Mouse (Mus musculus) midbrain, embryonic 15.5 days (tissue): ENCODE measurements at regions not wholly inside any gene's neighbourhood (a gene's known extent, or its start where the extent isn't known, plus 50 kb on each side); places are given as distances from the start of the nearest gene placed in this dataset.
A peak's percentile ranks its signal among the peaks of the same experiment; 100 is the strongest.

Experiments
- ATAC-seq: fragments of 200-750 bp; cut with Nextera tagmentation; replicated peaks from 2 replicates; pipeline ENCODE4 v1.8.0; 2017; ENCODE audit warnings: moderate TSS enrichment
- H3K27ac ChIP-seq: fragments of 300-500 bp; sonication (generic); 2 replicates; pipeline ENCODE4 v1.5.1; 2015; ENCODE audit warnings: mild to moderate bottlenecking, inconsistent platforms
- H3K27me3 ChIP-seq: fragments of 300-500 bp; sonication (generic); replicated peaks from 2 replicates; pipeline ENCODE4 v1.6.1; 2015; ENCODE audit warnings: inconsistent platforms
- H3K36me3 ChIP-seq: fragments of 300-500 bp; sonication (generic); replicated peaks from 2 replicates; pipeline ENCODE4 v1.6.1; 2015; ENCODE audit warnings: inconsistent platforms
- H3K4me1 ChIP-seq: fragments of 300-500 bp; sonication (generic); 2 replicates; pipeline ENCODE4 v1.6.1; 2015; ENCODE audit warnings: inconsistent platforms
- H3K4me2 ChIP-seq: fragments of 300-500 bp; sonication (generic); 2 replicates; pipeline ENCODE4 v1.6.1; 2015; ENCODE audit warnings: inconsistent platforms, mild to moderate bottlenecking, moderate library complexity
- H3K4me3 ChIP-seq: fragments of 300-500 bp; sonication (generic); 2 replicates; pipeline ENCODE4 v1.5.1; 2015; ENCODE audit warnings: mild to moderate bottlenecking, inconsistent platforms
- H3K9ac ChIP-seq: fragments of 300-500 bp; sonication (generic); 2 replicates; pipeline ENCODE4 v1.6.1; 2015; ENCODE audit warnings: mild to moderate bottlenecking, inconsistent platforms
- H3K9me3 ChIP-seq: fragments of 300-500 bp; sonication (generic); 2 replicates; pipeline ENCODE4 v1.6.1; 2016; ENCODE audit warnings: inconsistent platforms
- WGBS: fragments of 180-500 bp; shearing (Covaris S2); methylation state at CpG from one replicate; pipeline ENCODE4 v1.1.7; 2015; ENCODE audit warnings: mixed read lengths; 5-methylcytosine and 5-hydroxymethylcytosine counted together

- ATAC-seq, result no peak
- H3K4me3 ChIP-seq, result no peak overlapping the region
- H3K27me3 ChIP-seq, result no peaks in the 10 kb centered on the region
Measured at GRCm38 (mm10) chr12:26128851-26129250, 286.2 kb downstream of the Rnf144a start.

DNA sequence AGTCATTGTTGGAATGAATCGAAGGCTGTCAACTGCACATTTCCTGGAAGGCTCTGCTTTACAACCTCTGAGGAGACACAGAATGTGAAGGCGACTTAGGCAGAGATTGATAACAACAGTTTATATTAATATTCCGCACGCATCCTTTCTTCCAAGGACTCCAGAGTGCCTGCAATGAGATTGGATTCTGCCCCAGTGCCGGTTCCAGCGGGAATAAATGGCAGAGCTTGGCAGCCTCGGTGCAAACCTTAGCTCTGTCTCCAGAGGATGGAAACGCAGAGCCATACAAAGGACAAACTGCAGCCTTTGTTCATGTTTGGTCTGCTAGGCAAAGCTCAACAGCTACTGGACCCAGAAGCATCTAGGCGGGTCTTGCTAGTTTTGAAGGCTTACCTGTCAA, 288.8 kb downstream of the Rnf144a start:
- Histone ChIP-seq H3K27me3 (no peaks in the 10 kb centered on the region), H3K4me3 (no peak overlapping the region), H3K27ac (peak overlapping the region; percentile 17; the same call in 1 of the 2 replicates), H3K9me3 (no peaks in the 10 kb centered on the region), H3K4me2 (no peak overlapping the region), H3K4me1 (peaks cover 6% of the 10 kb centered on the region; the same call in 1 of the 2 replicates), H3K9ac (no peak overlapping the region), H3K36me3 (no peaks in the 10 kb centered on the region)
- 65% methylated on average over 9 of the region's 9 CpGs for WGBS
- 0 out of 2 replicates have a peak, but pooled peaks have one; percentile 42 for ATAC-seq

More at GRCm38 (mm10) chr12:26128851-26129250, 286.2 kb downstream of the Rnf144a start:
- Histone ChIP-seq H3K9me3 (no peaks in the 10 kb centered on the region), H3K4me2 (no peak overlapping the region), H3K27ac (no peak overlapping the region), H3K9ac (no peak overlapping the region), H3K36me3 (no peaks in the 10 kb centered on the region), H3K4me1 (peaks cover 6% of the 10 kb centered on the region; the same call in 1 of the 2 replicates)

DNA sequence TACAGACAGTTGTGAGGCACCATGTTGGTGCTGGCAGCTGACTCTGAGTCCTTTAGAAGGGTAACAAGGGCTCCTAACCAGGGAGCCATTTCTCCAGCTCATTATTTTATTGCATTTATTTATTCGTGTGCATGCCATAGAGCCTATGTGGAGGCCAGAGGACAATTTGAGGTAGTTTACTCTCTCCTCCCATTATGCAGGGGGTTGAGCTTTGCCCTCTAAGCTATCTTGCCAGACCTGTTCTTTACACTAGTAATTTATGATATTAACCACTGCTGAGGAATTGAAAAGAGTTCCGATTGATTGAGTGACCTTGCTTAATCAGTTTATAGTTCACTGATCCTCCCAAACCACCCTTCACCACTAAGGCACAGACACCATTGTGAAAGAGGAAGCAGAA, 290.8 kb downstream of the Rnf144a start:
- H3K27ac ChIP-seq, result no peak overlapping the region
- 92% methylated on average over 2 of the region's 2 CpGs for WGBS
- peaks cover 6% of the 10 kb centered on the region; the same call in 1 of the 2 replicates for H3K4me1 ChIP-seq
- H3K27me3 ChIP-seq, result no peaks in the 10 kb centered on the region
- H3K4me2 ChIP-seq, result no peak overlapping the region
- H3K4me3 ChIP-seq, result no peak overlapping the region
- no peak overlapping the region for H3K9ac ChIP-seq
- no peak for ATAC-seq
- no peaks in the 10 kb centered on the region for H3K36me3 ChIP-seq
- H3K9me3 ChIP-seq, result no peaks in the 10 kb centered on the region

GRCm38 (mm10) chr12:26115339-26115912, 299.6 kb downstream of the Rnf144a start:
- Histone ChIP-seq H3K4me1 (peaks cover 3% of the 10 kb centered on the region), H3K27me3 (no peaks in the 10 kb centered on the region), H3K27ac (peak overlapping the region; percentile 76), H3K36me3 (no peaks in the 10 kb centered on the region), H3K9me3 (no peaks in the 10 kb centered on the region), H3K9ac (no peak overlapping the region), H3K4me3 (no peak overlapping the region), H3K4me2 (no peak overlapping the region)
- ATAC-seq, result peak; percentile 42; the same call in 1 of the 2 replicates
- WGBS, result 30% methylated on average over 9 of the region's 9 CpGs

- Histone ChIP-seq H3K4me1 (peaks cover 3% of the 10 kb centered on the region), H3K9ac (no peak overlapping the region), H3K9me3 (no peaks in the 10 kb centered on the region), H3K4me3 (no peak overlapping the region), H3K36me3 (no peaks in the 10 kb centered on the region), H3K4me2 (no peak overlapping the region), H3K27ac (no peak overlapping the region), H3K27me3 (no peaks in the 10 kb centered on the region)
- ATAC-seq, result peak; percentile 73
- WGBS, result 59% methylated on average over 8 of the region's 8 CpGs
Measured at GRCm38 (mm10) chr12:26112166-26113019, 302.7 kb downstream of the Rnf144a start.

- Histone ChIP-seq H3K9ac (no peak overlapping the region), H3K36me3 (no peaks in the 10 kb centered on the region), H3K9me3 (no peaks in the 10 kb centered on the region), H3K4me3 (no peak overlapping the region), H3K4me1 (no peaks in the 10 kb centered on the region; the same call in 1 of the 2 replicates), H3K27me3 (no peaks in the 10 kb centered on the region), H3K4me2 (no peak overlapping the region), H3K27ac (no peak overlapping the region)
- ATAC-seq, result no peak
- 90% methylated on average over 6 of the region's 6 CpGs for WGBS
Measured at GRCm38 (mm10) chr12:26109866-26110265, 305.2 kb downstream of the Rnf144a start.

DNA sequence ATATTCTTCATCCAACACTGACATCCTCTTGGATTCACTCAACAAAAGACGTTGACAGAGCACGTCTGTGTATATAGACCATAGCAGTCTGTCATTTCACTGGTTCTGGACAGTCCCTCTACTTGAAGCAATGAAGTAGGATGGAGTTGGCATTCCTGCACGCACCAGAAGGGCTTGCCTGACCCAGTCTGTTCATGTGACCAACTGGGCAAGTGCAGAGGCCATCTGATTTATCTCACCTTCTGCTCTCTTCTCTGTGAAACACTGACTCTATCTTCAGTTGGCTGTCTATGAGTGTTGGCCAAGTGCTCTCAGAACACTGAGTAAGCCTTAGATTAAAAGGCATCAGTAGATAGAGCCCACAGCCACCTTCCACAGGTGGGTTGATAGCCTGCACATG, 310.7 kb downstream of the Rnf144a start:
- no peaks in the 10 kb centered on the region for H3K27me3 ChIP-seq
- no peak overlapping the region for H3K27ac ChIP-seq
- H3K4me3 ChIP-seq, result no peak overlapping the region
- no peaks in the 10 kb centered on the region for H3K9me3 ChIP-seq
- no peak for ATAC-seq
- no peak overlapping the region for H3K9ac ChIP-seq
- H3K4me1 ChIP-seq, result no peaks in the 10 kb centered on the region
- 87% methylated on average over 3 of the region's 3 CpGs for WGBS
- H3K4me2 ChIP-seq, result no peak overlapping the region
- no peaks in the 10 kb centered on the region for H3K36me3 ChIP-seq

DNA sequence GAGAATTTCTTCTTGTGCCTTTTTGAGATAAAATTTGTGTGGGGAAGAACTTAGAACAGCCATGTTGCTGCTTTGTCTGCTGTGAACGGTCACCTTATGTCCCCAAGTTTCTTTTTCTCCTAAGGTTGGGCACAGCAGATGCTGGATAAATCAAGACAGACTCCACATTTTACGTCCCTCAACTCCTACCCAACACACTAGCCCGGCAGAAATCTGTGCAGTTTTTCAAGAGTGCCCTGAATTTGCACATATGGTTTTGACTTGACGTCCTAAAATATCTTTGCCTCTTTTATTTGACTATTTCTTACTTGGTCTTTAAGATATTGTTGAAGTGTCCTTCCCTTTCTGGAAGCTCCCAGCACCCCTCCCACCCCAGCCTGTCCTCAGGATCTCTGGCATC, 312.7 kb downstream of the Rnf144a start:
- no peak for ATAC-seq
- 85% methylated on average over 4 of the region's 4 CpGs for WGBS

DNA sequence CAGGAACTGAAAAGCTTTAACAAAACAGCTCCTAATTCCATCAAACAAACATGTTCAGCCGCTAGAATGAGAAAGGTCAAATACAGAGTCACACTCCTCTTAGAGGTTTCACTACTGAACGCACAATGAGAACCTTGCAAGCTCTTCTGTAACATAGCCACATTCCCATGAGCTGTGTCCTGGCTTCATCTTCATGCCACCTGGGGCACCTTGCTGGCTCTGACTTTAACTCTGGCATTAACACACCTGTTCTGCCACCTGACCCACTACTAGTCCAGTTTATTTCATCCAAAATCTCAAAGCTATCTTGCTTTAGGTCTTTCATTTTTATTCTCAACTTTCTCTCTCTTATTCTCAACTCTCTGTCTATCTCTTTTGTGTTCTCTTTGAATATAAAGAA, 314.9 kb downstream of the Rnf144a start:
- Histone ChIP-seq H3K4me1 (no peaks in the 10 kb centered on the region), H3K27ac (no peak overlapping the region), H3K4me2 (no peak overlapping the region), H3K4me3 (no peak overlapping the region), H3K9me3 (no peaks in the 10 kb centered on the region), H3K36me3 (no peaks in the 10 kb centered on the region), H3K9ac (no peak overlapping the region), H3K27me3 (no peaks in the 10 kb centered on the region)
- WGBS, result 64% methylated on average over 2 of the region's 2 CpGs
- ATAC-seq, result no peak

More for the DNA sequence above, 312.7 kb downstream of the Rnf144a start:
- H3K4me1 ChIP-seq, result no peaks in the 10 kb centered on the region
- H3K4me3 ChIP-seq, result no peak overlapping the region
- H3K9ac ChIP-seq, result no peak overlapping the region
- H3K27me3 ChIP-seq, result no peaks in the 10 kb centered on the region
- no peaks in the 10 kb centered on the region for H3K9me3 ChIP-seq
- H3K4me2 ChIP-seq, result no peak overlapping the region
- H3K36me3 ChIP-seq, result no peaks in the 10 kb centered on the region
- no peak overlapping the region for H3K27ac ChIP-seq

GRCm38 (mm10) chr12:26099176-26099575, 315.9 kb downstream of the Rnf144a start:
- H3K27me3 ChIP-seq, result no peaks in the 10 kb centered on the region
- H3K4me1 ChIP-seq, result no peaks in the 10 kb centered on the region
- H3K9me3 ChIP-seq, result no peaks in the 10 kb centered on the region
- no peaks in the 10 kb centered on the region for H3K36me3 ChIP-seq
- no peak overlapping the region for H3K9ac ChIP-seq
- H3K27ac ChIP-seq, result no peak overlapping the region
- ATAC-seq, result no peak
- H3K4me3 ChIP-seq, result no peak overlapping the region
- whole genome bisulfite sequencing, result 89% methylated on average over 5 of the region's 5 CpGs
- H3K4me2 ChIP-seq, result no peak overlapping the region

DNA sequence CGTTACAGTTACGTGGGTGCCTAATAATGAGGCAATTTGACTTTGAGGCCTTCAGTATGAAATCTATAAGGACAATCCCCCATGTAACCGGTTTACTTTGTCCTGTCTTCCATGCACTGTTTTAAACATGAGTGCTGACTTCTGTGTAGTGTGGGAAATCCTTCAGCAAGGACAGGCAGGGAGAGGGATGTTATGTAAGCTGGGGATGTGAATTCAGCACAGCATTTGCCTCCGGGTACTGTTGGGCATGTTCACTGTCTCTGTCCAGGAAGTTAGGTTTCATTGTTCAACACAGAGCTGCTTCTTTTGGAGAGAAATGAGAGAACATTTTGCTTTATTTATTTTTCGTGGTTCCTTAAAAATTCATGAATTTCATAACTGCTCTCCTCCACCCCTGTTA, 322.7 kb downstream of the Rnf144a start:
- no peak for ATAC-seq
- H3K9me3 ChIP-seq, result no peaks in the 10 kb centered on the region
- no peak overlapping the region for H3K9ac ChIP-seq
- no peak overlapping the region for H3K4me2 ChIP-seq
- H3K27me3 ChIP-seq, result no peaks in the 10 kb centered on the region
- H3K36me3 ChIP-seq, result no peaks in the 10 kb centered on the region
- H3K4me1 ChIP-seq, result no peaks in the 10 kb centered on the region
- H3K27ac ChIP-seq, result no peak overlapping the region
- no peak overlapping the region for H3K4me3 ChIP-seq
- WGBS, result 73% methylated on average over 5 of the region's 5 CpGs

GRCm38 (mm10) chr12:26091865-26092264, 323.2 kb downstream of the Rnf144a start:
- Histone ChIP-seq H3K4me1 (no peaks in the 10 kb centered on the region), H3K9ac (no peak overlapping the region), H3K36me3 (no peaks in the 10 kb centered on the region), H3K4me3 (no peak overlapping the region), H3K27me3 (no peaks in the 10 kb centered on the region), H3K9me3 (no peaks in the 10 kb centered on the region), H3K4me2 (no peak overlapping the region), H3K27ac (no peak overlapping the region)
- 87% methylated on average over 3 of the region's 3 CpGs for WGBS
- no peak for ATAC-seq

GRCm38 (mm10) chr12:26088389-26088788, 326.7 kb downstream of the Rnf144a start:
- Histone ChIP-seq H3K36me3 (no peaks in the 10 kb centered on the region), H3K4me2 (no peak overlapping the region), H3K9me3 (no peaks in the 10 kb centered on the region), H3K4me1 (no peaks in the 10 kb centered on the region), H3K27ac (no peak overlapping the region), H3K27me3 (no peaks in the 10 kb centered on the region), H3K9ac (no peak overlapping the region), H3K4me3 (no peak overlapping the region)
- no peak for ATAC-seq
- WGBS, result 85% methylated on average over 3 of the region's 3 CpGs
